Mouse (Mus musculus) embryonic fibroblast, embryonic 13.5 days (primary cell): ENCODE results near the gene Tln2.

Source experiments
- CTCF ChIP-seq: IDR thresholded peaks from 2 replicates; pipeline ENCODE4 v1.5.1; 2011; ENCODE audit warnings: mild to moderate bottlenecking, control low read depth, low read length, moderate library complexity, borderline replicate concordance; ENCODE audit not compliant: insufficient read depth
- POLR2A ChIP-seq: IDR thresholded peaks from 2 replicates; pipeline ENCODE4 v1.6.1; 2011; ENCODE audit warnings: low read depth, mild to moderate bottlenecking, control low read depth, low read length, moderate library complexity

DNA sequence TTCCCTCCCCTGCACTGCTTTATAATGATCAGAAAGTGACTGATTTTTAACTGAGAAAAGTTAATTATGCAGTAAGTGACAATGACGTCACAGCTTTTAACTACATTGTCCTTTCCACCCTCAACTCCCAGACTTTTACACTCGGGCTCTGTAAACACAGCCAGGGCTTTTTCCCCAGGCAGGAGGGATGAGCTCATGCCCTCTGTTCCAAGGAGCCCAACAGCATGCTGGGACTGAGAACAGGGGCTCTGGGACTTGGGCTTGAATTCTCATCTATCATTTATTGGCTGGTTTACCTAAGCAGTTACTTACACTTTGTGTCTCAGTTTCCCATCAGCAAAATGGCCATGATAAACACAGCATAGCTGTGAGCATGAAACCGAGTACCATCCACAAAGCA is 259.2 kb downstream of the Tln2 start:
- TF ChIP-seq POLR2A (no peak), CTCF (no peak)
